Mouse (Mus musculus): ENCODE measurements at regions not wholly inside any gene's neighbourhood (a gene's known extent, or its start where the extent isn't known, plus 50 kb on each side); places are given as distances from the start of the nearest gene placed in this dataset.

GRCm38 (mm10) chr4:101331231-101331630 is 66.1 kb upstream of the Jak1 start:
- DNase-seq (ENCODE audit: low spot score) (no peak), ATAC-seq (no peak)
- Histone ChIP-seq H3K9me3 (ENCODE audit: low read length) (no peaks in the 10 kb centered on the region), H3K4me3 (ENCODE audit: low read length) (no peak overlapping the region), H3K4me1 (ENCODE audit: insufficient read depth, low read length) (no peaks in the 10 kb centered on the region), H3K4me2 (ENCODE audit: low read depth, low read length) (no peak overlapping the region), H3K36me3 (ENCODE audit: insufficient read depth, low read length) (no peaks in the 10 kb centered on the region), H3K9ac (replicated peaks; ENCODE audit: low read length) (no peak overlapping the region), H3K27ac (no peak overlapping the region), H3K27me3 (ENCODE audit: insufficient read depth, low read length) (no peaks in the 10 kb centered on the region)
- 92% methylated on average over 4 of the region's 4 CpGs for WGBS
- no peak for TF ChIP-seq CTCF (IDR thresholded peaks at IDR 0.05; ENCODE audit: low read depth)

- no peak overlapping the region for H3K4me2 ChIP-seq (ENCODE audit: low read depth, low read length)
- no peaks in the 10 kb centered on the region for H3K9me3 ChIP-seq (ENCODE audit: low read length)
- TF ChIP-seq CTCF (IDR thresholded peaks at IDR 0.05; ENCODE audit: low read depth) = no peak
- no peaks in the 10 kb centered on the region for H3K27me3 ChIP-seq (ENCODE audit: insufficient read depth, low read length)
- no peaks in the 10 kb centered on the region for H3K36me3 ChIP-seq (ENCODE audit: insufficient read depth, low read length)
- no peaks in the 10 kb centered on the region for H3K4me1 ChIP-seq (ENCODE audit: insufficient read depth, low read length)
- H3K27ac ChIP-seq = no peak overlapping the region
- ATAC-seq = no peak
- DNase-seq (ENCODE audit: low spot score) = no peak
- no peak overlapping the region for H3K4me3 ChIP-seq (ENCODE audit: low read length)
- no peak overlapping the region for H3K9ac ChIP-seq (replicated peaks; ENCODE audit: low read length)
- 91% methylated on average over 7 of the region's 7 CpGs for WGBS
These were observed 64.0 kb upstream of the Jak1 start for GRCm38 (mm10) chr4:101329060-101329459.

- WGBS = 86% methylated on average over 3 of the region's 3 CpGs
- no peaks in the 10 kb centered on the region for H3K9me3 ChIP-seq (ENCODE audit: low read length)
- no peak overlapping the region for H3K4me3 ChIP-seq (ENCODE audit: low read length)
- no peaks in the 10 kb centered on the region for H3K27me3 ChIP-seq (ENCODE audit: insufficient read depth, low read length)
- no peak overlapping the region for H3K27ac ChIP-seq
- H3K4me2 ChIP-seq (ENCODE audit: low read depth, low read length) = no peak overlapping the region
- no peak overlapping the region for H3K9ac ChIP-seq (replicated peaks; ENCODE audit: low read length)
- H3K36me3 ChIP-seq (ENCODE audit: insufficient read depth, low read length) = no peaks in the 10 kb centered on the region
- ATAC-seq = no peak
- no peak for DNase-seq (ENCODE audit: low spot score)
- no peaks in the 10 kb centered on the region for H3K4me1 ChIP-seq (ENCODE audit: insufficient read depth, low read length)
- TF ChIP-seq CTCF (IDR thresholded peaks at IDR 0.05; ENCODE audit: low read depth) = no peak
These were observed 61.0 kb upstream of the Jak1 start for GRCm38 (mm10) chr4:101326067-101326466.

DNA sequence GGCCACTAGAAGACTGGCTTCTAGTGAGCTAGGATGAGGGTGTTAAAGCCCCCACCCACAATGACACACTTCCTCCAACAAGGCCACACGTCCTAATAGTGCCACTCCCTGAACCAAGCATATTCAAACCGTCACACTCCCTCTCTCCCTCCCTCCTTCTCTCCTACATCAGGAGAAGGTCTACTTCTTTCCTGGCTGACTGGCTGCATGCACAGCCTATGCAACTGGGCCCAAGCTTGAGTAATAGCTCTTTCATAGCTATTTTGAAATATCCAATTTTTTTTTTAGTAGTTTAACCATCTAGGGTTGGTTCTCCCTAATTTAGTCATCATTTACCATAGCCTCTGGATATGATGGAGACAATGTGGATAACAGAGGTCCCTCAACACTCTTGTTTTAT is 56.6 kb upstream of the Jak1 start:
- no peak overlapping the region for H3K4me2 ChIP-seq (ENCODE audit: low read depth, low read length)
- H3K4me3 ChIP-seq (ENCODE audit: low read length) = no peak overlapping the region
- H3K36me3 ChIP-seq (ENCODE audit: insufficient read depth, low read length) = no peaks in the 10 kb centered on the region
- DNase-seq (ENCODE audit: low spot score) = no peak
- WGBS = 77% methylated on average over 2 of the region's 2 CpGs
- no peak overlapping the region for H3K27ac ChIP-seq
- H3K4me1 ChIP-seq (ENCODE audit: insufficient read depth, low read length) = no peaks in the 10 kb centered on the region
- H3K9ac ChIP-seq (replicated peaks; ENCODE audit: low read length) = no peak overlapping the region
- H3K27me3 ChIP-seq (ENCODE audit: insufficient read depth, low read length) = no peaks in the 10 kb centered on the region
- ATAC-seq = no peak
- no peak for TF ChIP-seq CTCF (IDR thresholded peaks at IDR 0.05; ENCODE audit: low read depth)
- no peaks in the 10 kb centered on the region for H3K9me3 ChIP-seq (ENCODE audit: low read length)

DNA sequence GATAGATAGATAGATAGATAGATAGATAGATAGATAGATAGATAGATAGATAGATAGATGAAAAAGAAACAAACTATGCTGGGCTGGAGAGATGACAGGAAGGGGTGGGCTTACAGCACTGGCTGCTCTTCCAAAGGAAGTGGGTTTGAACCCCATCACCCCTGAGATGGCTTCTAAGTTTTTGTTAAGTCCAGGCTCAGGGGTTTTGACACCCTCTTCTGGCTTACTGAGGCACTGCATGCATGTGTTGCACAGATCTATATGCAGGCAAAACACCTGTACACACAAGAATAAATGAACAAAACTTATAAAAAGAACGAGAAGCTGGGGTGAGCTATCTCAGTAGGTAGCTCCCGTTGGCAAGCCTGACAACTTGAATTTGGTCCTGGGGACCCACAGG is 55.5 kb upstream of the Jak1 start:
- Histone ChIP-seq H3K9me3 (ENCODE audit: low read length) (no peaks in the 10 kb centered on the region), H3K4me1 (ENCODE audit: insufficient read depth, low read length) (no peaks in the 10 kb centered on the region), H3K27ac (no peak overlapping the region), H3K27me3 (ENCODE audit: insufficient read depth, low read length) (no peaks in the 10 kb centered on the region), H3K9ac (replicated peaks; ENCODE audit: low read length) (no peak overlapping the region), H3K36me3 (ENCODE audit: insufficient read depth, low read length) (no peaks in the 10 kb centered on the region), H3K4me2 (ENCODE audit: low read depth, low read length) (no peak overlapping the region), H3K4me3 (ENCODE audit: low read length) (no peak overlapping the region)
- 78% methylated on average over 2 of the region's 2 CpGs for WGBS
- DNase-seq (ENCODE audit: low spot score) (peak; percentile 28), ATAC-seq (no peak)
- peak; percentile 54 for TF ChIP-seq CTCF (IDR thresholded peaks at IDR 0.05; ENCODE audit: low read depth)

DNA sequence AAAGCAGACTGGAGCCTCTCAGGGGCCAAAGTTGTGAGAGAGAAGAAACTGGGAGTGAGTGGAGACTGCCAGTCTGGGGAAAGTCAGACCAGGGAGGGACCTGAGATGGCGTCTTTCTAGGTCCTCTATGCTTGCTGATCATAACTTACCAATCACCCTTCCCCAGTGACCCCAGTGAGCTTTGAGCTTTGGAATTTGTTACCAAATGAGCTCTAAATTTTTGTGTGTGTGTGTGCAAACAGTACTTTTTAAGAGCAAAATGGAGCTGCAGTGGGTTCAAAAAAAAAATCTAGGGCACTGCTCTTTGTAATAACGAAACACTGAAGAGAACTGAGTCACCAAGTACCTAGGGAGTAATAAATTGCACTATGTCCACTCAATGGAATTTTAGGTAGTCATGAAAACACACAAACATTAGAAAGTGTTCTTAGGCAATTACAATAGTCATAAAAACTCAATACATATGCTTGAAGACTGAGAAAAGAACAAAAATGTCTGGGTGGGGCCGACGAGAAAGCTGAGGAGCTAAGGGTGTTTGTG is 54.7 kb upstream of the Jak1 start:
- 84% methylated on average over 4 of the region's 4 CpGs for WGBS
- no peak for TF ChIP-seq CTCF (IDR thresholded peaks at IDR 0.05; ENCODE audit: low read depth)
- Histone ChIP-seq H3K27ac (no peak overlapping the region), H3K4me3 (ENCODE audit: low read length) (no peak overlapping the region), H3K36me3 (ENCODE audit: insufficient read depth, low read length) (no peaks in the 10 kb centered on the region), H3K4me1 (ENCODE audit: insufficient read depth, low read length) (no peaks in the 10 kb centered on the region), H3K9ac (replicated peaks; ENCODE audit: low read length) (no peak overlapping the region), H3K9me3 (ENCODE audit: low read length) (no peaks in the 10 kb centered on the region), H3K27me3 (ENCODE audit: insufficient read depth, low read length) (no peaks in the 10 kb centered on the region), H3K4me2 (ENCODE audit: low read depth, low read length) (no peak overlapping the region)
- no peak for ATAC-seq
- no peak for DNase-seq (ENCODE audit: low spot score)

GRCm38 (mm10) chr4:101318836-101319235 is 53.8 kb upstream of the Jak1 start:
- no peak overlapping the region for H3K4me2 ChIP-seq (ENCODE audit: low read depth, low read length)
- H3K36me3 ChIP-seq (ENCODE audit: insufficient read depth, low read length) = no peaks in the 10 kb centered on the region
- no peak for ATAC-seq
- H3K9ac ChIP-seq (replicated peaks; ENCODE audit: low read length) = no peak overlapping the region
- no peak for DNase-seq (ENCODE audit: low spot score)
- TF ChIP-seq CTCF (IDR thresholded peaks at IDR 0.05; ENCODE audit: low read depth) = peak; percentile 24
- H3K27me3 ChIP-seq (ENCODE audit: insufficient read depth, low read length) = no peaks in the 10 kb centered on the region
- H3K4me3 ChIP-seq (ENCODE audit: low read length) = no peak overlapping the region
- 94% methylated on average over 1 of the region's 1 CpGs for WGBS
- H3K4me1 ChIP-seq (ENCODE audit: insufficient read depth, low read length) = no peaks in the 10 kb centered on the region
- H3K27ac ChIP-seq = no peak overlapping the region
- no peaks in the 10 kb centered on the region for H3K9me3 ChIP-seq (ENCODE audit: low read length)
